11 mouse cellular contexts compared by ENCODE assay signal in genomic region chr2:162636387-162637009, GRCm38 (mm10). TPM values are rescaled to one million over a fixed set of nuclear protein-coding genes. Genes with fewer than 3 reads are reported as not detected.
DNase-seq lines count a peak whose midpoint lies in the region; ATAC-seq and TF ChIP-seq lines count a peak whose summit lies in the region.
"Had no signal": no experiment of that assay in that cellular context is flagged by ENCODE, and none has a peak within 500 bp of the region (broad histone marks: within the 10 kb centered on the region; RNA-seq: fewer than 3 reads in every experiment).

No protein-coding gene starts in this region.

- no peak overlapping the region for H3K4me2 ChIP-seq in hindbrain, postnatal 0 days (ENCODE audit: low read depth, low read length)
- H3K4me2 ChIP-seq in intestine, embryonic 15.5 days (replicated peaks) = no peak overlapping the region

- TF ChIP-seq CTCF in hindbrain, postnatal 0 days (IDR thresholded peaks at IDR 0.05; ENCODE audit: low read depth) = no peak
- TF ChIP-seq CTCF in lung, adult 2 months (IDR thresholded peaks at IDR 0.05; ENCODE audit: insufficient read depth, low read length) = no peak

- no peaks in the 10 kb centered on the region for H3K27me3 ChIP-seq in hindbrain, postnatal 0 days (ENCODE audit: insufficient read depth, low read length)
- H3K27me3 ChIP-seq in intestine, embryonic 15.5 days (replicated peaks) = no peaks in the 10 kb centered on the region

- 16% methylated on average over 9 of the region's 9 CpGs for WGBS in hindbrain, postnatal 0 days
- WGBS in lung, adult 2 months = 38% methylated on average over 9 of the region's 9 CpGs
- 40% methylated on average over 9 of the region's 9 CpGs for WGBS in intestine, embryonic 15.5 days

- no peak for TF ChIP-seq POLR2A in lung, adult 2 months (IDR thresholded peaks at IDR 0.05; ENCODE audit: borderline replicate concordance, extremely low read depth, low read depth, low read length)

- DNase-seq in cerebellum, adult 9-11 months = peak; percentile 37
- no peak for DNase-seq in cerebellum, postnatal 25 days
- peak; percentile 83 for DNase-seq in hindbrain, postnatal 0 days (ENCODE audit: low spot score)
- peak; percentile 9 for DNase-seq in lung, adult 2 months
- DNase-seq in right cerebral cortex, adult 2 months (ENCODE audit: low spot score in 2 of 2) = peak; percentile 20 to 42
- DNase-seq in thymus, postnatal 4 days = no peak
- no peak for DNase-seq in spleen, adult 12 weeks (ENCODE audit: low spot score)
- DNase-seq: cerebellum, postnatal 36 days; kidney, postnatal 14 days had no signal

- no peaks in the 10 kb centered on the region for H3K9me3 ChIP-seq in hindbrain, postnatal 0 days (ENCODE audit: low read length)
- H3K9me3 ChIP-seq in intestine, embryonic 15.5 days = no peaks in the 10 kb centered on the region
- H3K9me3 ChIP-seq: heart, embryonic 10.5 days had no signal

- peak overlapping the region; percentile 75 for H3K27ac ChIP-seq in hindbrain, postnatal 0 days
- no peak overlapping the region for H3K27ac ChIP-seq in intestine, embryonic 15.5 days
- H3K27ac ChIP-seq: heart, embryonic 10.5 days had no signal

- H3K4me1 ChIP-seq in hindbrain, postnatal 0 days (ENCODE audit: insufficient read depth, low read length) = peaks cover 18% of the 10 kb centered on the region
- H3K4me1 ChIP-seq in lung, adult 2 months (ENCODE audit: control insufficient read depth, insufficient read depth, low read length) = 0 out of 2 replicates have a peak, but pooled peaks cover 3% of the 10 kb centered on the region
- no peaks in the 10 kb centered on the region for H3K4me1 ChIP-seq in intestine, embryonic 15.5 days (replicated peaks)
- H3K4me1 ChIP-seq: heart, embryonic 10.5 days had no signal

- no peak overlapping the region for H3K9ac ChIP-seq in hindbrain, postnatal 0 days (replicated peaks; ENCODE audit: low read length)
- H3K9ac ChIP-seq in intestine, embryonic 15.5 days = no peak overlapping the region

- peak; percentile 87 for ATAC-seq in hindbrain, postnatal 0 days
- no peak for ATAC-seq in intestine, embryonic 15.5 days

- H3K4me3 ChIP-seq in hindbrain, postnatal 0 days (ENCODE audit: low read length) = no peak overlapping the region
- no peak overlapping the region for H3K4me3 ChIP-seq in lung, adult 2 months (replicated peaks; ENCODE audit: extremely low read depth, low read depth, low read length)
- H3K4me3 ChIP-seq in intestine, embryonic 15.5 days (replicated peaks) = no peak overlapping the region
- H3K4me3 ChIP-seq: heart, embryonic 10.5 days had no signal

- H3K36me3 ChIP-seq in hindbrain, postnatal 0 days (ENCODE audit: insufficient read depth, low read length) = no peaks in the 10 kb centered on the region
- H3K36me3 ChIP-seq in intestine, embryonic 15.5 days = no peaks in the 10 kb centered on the region
- H3K36me3 ChIP-seq: heart, embryonic 10.5 days had no signal

RNA-seq across cellular contexts. Expression of gene Ptprt, which starts 24.4 kb away (rescaled TPM):
- 68.3 and 77.2 TPM in 2 replicates for total RNA-seq in hindbrain, postnatal 0 days (2014; rRNA removed)
- 13.0 and 15.7 TPM in 2 replicates for polyA plus RNA-seq in hindbrain, postnatal 0 days (2015; fragmentation: Nextera tagmentation; extraction: Ambion mirVana)
- polyA plus RNA-seq in lung, adult 2 months (2012; rRNA removed) = 0.57 and 2.7 TPM in 2 replicates
- polyA plus RNA-seq in intestine, embryonic 15.5 days (2015; fragmentation: Nextera tagmentation; extraction: Ambion mirVana) = 0.99 and 1.2 TPM in 2 replicates

Comparison
In these comparisons a context has a peak if more than half of its experiments do, and no peak if none do; other contexts are left out.
1. DNase-seq: peak in cerebellum, adult 9-11 months (single experiment), hindbrain, postnatal 0 days (single experiment), lung, adult 2 months (single experiment) and right cerebral cortex, adult 2 months (2 of 2); none in cerebellum, postnatal 25 days (0 of 2), thymus, postnatal 4 days (single experiment) and spleen, adult 12 weeks (single experiment).